Mouse (Mus musculus): ENCODE data around the gene Vmn2r29.
"Not testable (repeated sequence)": the region's sequence is repeated elsewhere in the genome, so short reads cannot be mapped to it uniquely, and the experiment has no call there.

The Vmn2r29 gene

DNA sequence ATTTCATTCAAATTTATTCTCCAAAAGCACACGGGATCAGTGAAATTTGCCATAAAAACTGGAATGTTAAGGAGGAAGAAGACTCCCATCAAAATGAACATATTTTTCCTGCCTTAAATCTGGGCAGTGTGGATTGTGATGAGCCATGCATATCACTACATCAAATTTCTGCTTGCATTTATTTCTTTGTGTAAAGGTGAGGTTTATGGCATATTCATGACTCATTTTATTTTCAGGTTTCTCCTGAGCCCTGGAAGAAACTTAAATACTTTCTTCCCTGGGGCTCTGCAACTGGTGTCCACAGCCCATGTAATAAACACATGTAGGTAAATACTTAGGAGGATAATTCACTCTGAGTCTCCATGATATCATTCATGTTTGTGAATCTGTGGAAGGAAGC lies at the start of gene Vmn2r29:
TSS of gene Vmn2r29 (minus strand) at position 101 of the 400 bp plus-strand sequence.
- TF ChIP-seq GATA4 (IDR thresholded peaks at IDR 0.05; ENCODE audit: insufficient replicate concordance, low read length), result not testable (repeated sequence)

DNA sequence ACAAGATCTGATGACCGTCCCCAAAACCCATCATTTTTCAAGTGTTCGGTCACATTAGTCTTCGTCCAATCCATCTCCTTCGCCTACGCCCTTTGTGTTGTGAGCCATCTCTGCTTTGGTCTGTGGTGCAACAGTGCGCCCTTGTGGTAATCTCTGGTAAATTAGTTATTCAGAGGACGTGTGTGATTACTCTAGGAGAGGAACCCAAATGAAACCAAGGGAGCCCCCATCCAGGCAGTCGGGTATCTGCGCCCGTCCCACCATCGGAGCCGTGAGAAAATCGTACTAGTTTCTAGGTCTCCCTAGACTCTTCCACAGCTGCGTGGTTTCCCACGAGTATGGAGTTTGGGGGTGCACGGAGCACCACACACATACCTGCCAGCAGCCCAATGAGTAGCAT lies 48.5 kb upstream of the Vmn2r29 start:
- no peak for TF ChIP-seq GATA4 (IDR thresholded peaks at IDR 0.05; ENCODE audit: insufficient replicate concordance, low read length)

DNA sequence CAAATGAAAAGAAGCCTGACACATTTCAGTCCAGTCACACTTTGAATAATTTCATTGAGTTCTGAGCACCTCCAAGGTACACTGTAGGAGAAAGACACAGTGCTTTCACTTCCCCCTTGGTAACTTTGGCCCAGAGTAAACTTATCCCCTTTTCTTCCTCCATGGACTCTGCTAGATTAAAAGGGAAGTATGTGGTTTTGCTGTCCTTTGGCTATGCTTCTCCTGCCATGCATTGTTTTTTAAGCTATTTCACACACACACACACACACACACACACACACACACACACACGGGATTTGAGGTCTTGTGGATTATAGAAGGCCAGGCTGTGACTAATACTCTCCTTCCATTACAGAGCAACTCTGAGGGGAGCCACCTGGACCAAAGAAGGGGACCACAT lies 34.3 kb upstream of the Vmn2r29 start:
- no peak for TF ChIP-seq GATA4 (IDR thresholded peaks at IDR 0.05; ENCODE audit: insufficient replicate concordance, low read length)

DNA sequence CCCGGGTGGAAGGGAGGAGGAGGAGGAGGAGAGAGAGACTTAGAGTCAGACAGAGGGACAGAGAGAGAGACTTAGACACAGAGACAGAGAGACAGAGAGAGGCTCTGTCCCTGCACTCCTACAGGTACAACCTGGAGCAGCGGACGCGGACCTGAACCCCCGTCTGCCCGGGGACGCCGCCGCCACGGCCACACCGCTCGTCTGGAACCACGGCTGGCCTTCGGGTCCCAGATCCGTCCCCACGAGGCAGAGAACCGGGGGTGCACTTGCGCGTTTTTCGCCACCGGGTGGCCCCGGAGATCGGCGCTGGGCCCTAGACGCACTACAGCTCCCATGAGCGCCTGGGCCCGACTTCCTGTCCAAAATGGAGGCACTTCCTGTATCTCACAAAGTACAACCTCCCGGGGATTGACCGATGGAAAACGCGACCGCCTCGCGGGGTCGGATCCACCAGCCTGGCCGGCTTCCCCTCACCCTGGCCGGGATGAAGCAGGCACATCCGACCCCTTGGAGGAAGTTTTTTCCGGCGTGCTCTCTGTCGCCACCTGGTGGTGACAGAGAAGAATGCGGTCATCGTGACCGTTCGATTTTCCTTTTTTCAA lies 30.9 kb upstream of the Vmn2r29 start, which contains the start of gene Gm45844:
TSS of gene Gm45844 (minus strand) at position 324 of the 602 bp plus-strand sequence.
- not testable (repeated sequence) for TF ChIP-seq GATA4 (IDR thresholded peaks at IDR 0.05; ENCODE audit: insufficient replicate concordance, low read length)

DNA sequence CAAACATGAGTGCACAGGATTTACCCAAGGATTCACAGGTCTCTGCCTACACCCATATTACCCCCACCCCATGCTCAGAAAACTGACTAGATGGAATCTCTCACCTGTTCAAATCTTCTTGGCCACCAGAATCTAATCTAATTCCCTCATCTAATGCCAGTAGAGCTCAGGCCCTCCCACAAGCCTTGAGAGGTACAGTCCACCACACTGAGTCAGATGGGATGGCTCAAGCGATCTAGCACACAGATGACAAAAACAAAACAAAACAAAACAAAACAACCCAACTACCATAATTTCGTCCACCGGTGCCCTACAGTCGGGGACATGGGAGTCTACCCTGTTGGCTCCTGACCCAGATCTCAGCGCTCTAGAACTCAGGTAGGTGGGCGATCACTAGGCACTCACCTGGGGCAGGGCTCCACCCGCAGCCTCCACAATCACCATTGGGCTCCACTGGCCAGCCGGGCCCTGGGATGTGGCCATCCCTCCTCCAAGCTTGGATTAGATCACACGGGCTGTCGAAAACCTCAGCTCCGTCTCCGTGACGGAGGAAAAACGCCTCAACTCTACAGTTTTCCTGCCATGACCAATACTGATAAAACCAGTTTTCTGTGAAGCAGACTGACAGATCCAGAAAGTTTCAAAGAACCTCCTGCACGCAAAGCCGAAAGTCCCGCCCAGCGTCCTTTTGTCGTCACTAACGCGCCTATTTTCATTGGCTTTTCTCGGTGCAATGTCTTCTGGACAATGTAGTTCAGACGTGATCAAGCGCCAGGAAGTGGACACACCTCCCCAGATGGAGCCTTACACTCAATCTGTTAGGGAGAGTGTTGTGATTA lies 37.6 kb downstream of the Vmn2r29 start, which contains the start of gene Zfp772:
TSS of gene Zfp772 (minus strand) at position 686 of the 839 bp plus-strand sequence.
- TF ChIP-seq GATA4 (IDR thresholded peaks at IDR 0.05; ENCODE audit: insufficient replicate concordance, low read length), result not testable (repeated sequence)

DNA sequence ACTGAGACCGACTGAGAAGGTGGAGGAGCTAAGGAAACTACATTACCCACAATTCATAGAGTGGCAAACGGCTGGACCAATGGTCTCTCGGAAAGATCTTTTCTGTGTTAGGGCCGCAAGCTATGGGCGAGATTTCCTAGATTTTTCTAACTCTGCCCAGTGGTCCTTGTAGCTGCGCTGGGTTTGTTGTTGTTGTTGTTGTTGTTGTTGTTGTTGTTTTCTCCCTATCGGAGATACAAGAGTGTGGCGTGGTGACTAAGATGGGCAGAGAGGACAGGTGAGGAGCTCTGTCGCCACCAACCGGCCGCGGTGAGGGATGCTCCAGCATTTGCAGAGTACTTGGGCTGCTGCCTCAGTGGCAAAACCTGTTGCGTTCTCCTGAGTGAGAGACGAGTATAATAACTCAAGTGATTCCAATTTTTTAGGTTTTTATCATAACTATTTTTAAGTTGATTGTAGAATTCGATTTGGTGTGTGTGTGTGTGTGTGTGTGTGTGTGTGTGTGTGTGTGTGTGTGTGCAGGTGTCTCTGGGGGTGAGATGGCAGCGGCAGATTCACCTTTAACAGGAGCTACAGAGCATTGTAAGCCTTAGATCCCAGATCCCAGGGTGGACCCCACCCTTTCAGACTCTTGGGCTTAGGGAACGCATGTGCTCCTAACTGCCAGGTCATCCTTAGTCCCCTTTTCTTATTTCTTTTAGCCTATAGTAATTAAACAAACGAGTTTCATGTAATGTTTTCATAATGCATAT lies 58.8 kb downstream of the Vmn2r29 start:
- no peak for TF ChIP-seq GATA4 (IDR thresholded peaks at IDR 0.05; ENCODE audit: insufficient replicate concordance, low read length)

DNA sequence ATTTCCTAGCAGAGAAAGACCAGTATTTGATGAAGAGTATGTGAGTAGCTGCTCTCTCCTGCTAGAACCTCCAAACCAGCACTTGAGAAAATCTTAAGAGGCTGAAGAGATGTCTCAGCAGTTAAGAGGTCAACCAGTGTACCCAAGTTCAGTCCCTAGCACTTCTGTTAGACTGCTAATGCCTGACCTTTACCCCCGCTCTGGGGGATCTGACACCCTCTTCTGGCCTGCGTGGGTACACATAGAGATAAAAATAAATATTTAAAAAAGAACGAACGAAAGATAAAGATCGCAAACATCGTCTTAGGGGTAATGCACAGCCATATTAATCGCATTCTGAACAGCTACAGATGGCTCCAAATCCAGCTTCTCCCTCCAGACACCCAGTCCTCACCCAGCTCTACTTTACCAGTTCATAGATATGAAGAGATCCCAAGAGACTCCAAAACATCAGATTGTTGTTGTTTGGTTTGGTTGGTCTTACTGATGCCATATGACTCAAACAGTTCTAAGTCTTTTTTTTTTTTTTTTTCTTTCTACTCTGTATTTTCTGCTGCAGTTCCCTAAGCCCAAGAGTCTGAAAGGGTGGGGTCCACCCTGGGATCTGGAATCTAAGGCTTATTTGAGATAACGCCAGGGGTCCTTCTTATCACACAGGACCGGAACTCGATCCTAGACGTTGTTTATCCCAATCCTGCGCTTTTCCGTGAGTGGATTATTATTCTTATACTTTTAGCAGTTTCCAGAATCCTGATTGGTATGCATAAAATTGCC lies 59.5 kb downstream of the Vmn2r29 start:
- no peak for TF ChIP-seq GATA4 (IDR thresholded peaks at IDR 0.05; ENCODE audit: insufficient replicate concordance, low read length)

DNA sequence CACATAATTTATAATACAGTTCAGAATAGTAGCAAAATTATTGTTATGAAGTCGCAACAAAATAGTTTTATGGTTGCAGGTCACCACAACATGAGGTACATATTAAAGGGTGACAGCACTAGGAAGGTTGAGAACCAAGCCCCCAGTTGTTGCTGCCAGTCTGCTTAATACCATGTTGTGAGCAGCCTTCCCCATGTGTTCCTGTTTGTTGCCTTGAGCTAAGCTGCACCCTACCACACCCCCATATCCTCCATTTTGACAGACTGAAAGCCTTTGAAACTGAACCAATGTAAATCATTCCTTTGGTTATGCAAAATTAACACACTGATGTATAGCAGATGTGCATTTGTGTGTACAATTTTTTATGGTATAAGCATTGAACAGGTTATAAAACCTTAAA lies 61.2 kb downstream of the Vmn2r29 start:
- no peak for TF ChIP-seq GATA4 (IDR thresholded peaks at IDR 0.05; ENCODE audit: insufficient replicate concordance, low read length)
